Mouse (Mus musculus): Measurements from ENCODE around the gene Casc3. TPM values are rescaled to one million over a fixed set of nuclear protein-coding genes. Genes with fewer than 3 reads are reported as not detected.

Casc3 gene
- total and polyA plus RNA-seq, 3 experiments, result 14.4 to 71.7 (median 16.7) TPM

- Histone ChIP-seq H3K27me3 (replicated peaks) (peaks cover 13% of the 10 kb centered on the region), H3K9me3 (replicated peaks; ENCODE audit: low read length) (no peaks in the 10 kb centered on the region), H3K36me3 (replicated peaks in 1 of 2; ENCODE audit: control insufficient read depth in 1 of 2, insufficient read depth in 1 of 2, low read length in 1 of 2) (peaks cover 0 to 14% of the 10 kb centered on the region in 2 experiments), H3K9ac (ENCODE audit: insufficient read depth, low read depth) (peak overlapping the region; percentile 7; the same call in 1 of the 2 replicates), H3K4me3 (replicated peaks in 1 of 3; ENCODE audit: low read depth in 2 of 3, low read length in 2 of 3, poor library complexity in 1 of 3) (peak overlapping the region in 2 of 3 experiments; percentile 10 to 53), H3K4me2 (ENCODE audit: insufficient read depth, low read depth, poor library complexity, severe bottlenecking) (peak overlapping the region; percentile 46; the same call in 1 of the 2 replicates), H3K4me1 (ENCODE audit: control insufficient read depth in 1 of 2, insufficient read depth in 2 of 2) (peaks cover 32 to 44% of the 10 kb centered on the region in 2 experiments), H3K79me2 (replicated peaks; ENCODE audit: control insufficient read depth, extremely low read depth, insufficient read depth, poor library complexity, severe bottlenecking) (no peaks in the 10 kb centered on the region), H3K27ac (ENCODE audit: insufficient read depth, low read depth) (no peak overlapping the region)
- dilution Hi-C loops (cut with MboI; ENCODE audit: extremely low pct_ligation_motif_present, extremely low pct_unique_long_range_greater_than_20kb, low sequenced_read_pairs), result no loop called here
- no peak for DNase-seq (ENCODE audit: extremely low read depth)
- in situ Hi-C loops (cut with MboI; ENCODE audit: low pct_ligation_motif_present, low pct_unique_long_range_greater_than_20kb, low sequenced_read_pairs), result no loop called here
- no peak for TF ChIP-seq MEF2A (IDR thresholded peaks at IDR 0.05; ENCODE audit: borderline replicate concordance, low read depth, low read length)
- 0 out of 2 replicates have a peak, but pooled peaks have one; percentile 22 for TF ChIP-seq TCF12 (IDR thresholded peaks at IDR 0.05; ENCODE audit: low read depth, low read length)
These were observed 34.4 kb upstream of the Casc3 start for GRCm38 (mm10) chr11:98770096-98770975.

- dilution Hi-C loops (cut with MboI; ENCODE audit: extremely low pct_ligation_motif_present, extremely low pct_unique_long_range_greater_than_20kb, low sequenced_read_pairs), result no loop called here
- Histone ChIP-seq H3K79me2 (replicated peaks; ENCODE audit: control insufficient read depth, extremely low read depth, insufficient read depth, poor library complexity, severe bottlenecking) (no peaks in the 10 kb centered on the region), H3K36me3 (replicated peaks in 1 of 2; ENCODE audit: control insufficient read depth in 1 of 2, insufficient read depth in 1 of 2, low read length in 1 of 2) (peaks cover 0 to 14% of the 10 kb centered on the region in 2 experiments), H3K4me2 (ENCODE audit: insufficient read depth, low read depth, poor library complexity, severe bottlenecking) (no peak overlapping the region), H3K9me3 (replicated peaks; ENCODE audit: low read length) (no peaks in the 10 kb centered on the region), H3K4me3 (replicated peaks in 1 of 3; ENCODE audit: low read depth in 2 of 3, low read length in 2 of 3, poor library complexity in 1 of 3) (no peak overlapping the region), H3K9ac (ENCODE audit: insufficient read depth, low read depth) (no peak overlapping the region), H3K27me3 (replicated peaks) (peaks cover 15% of the 10 kb centered on the region), H3K4me1 (ENCODE audit: control insufficient read depth in 1 of 2, insufficient read depth in 2 of 2) (peaks cover 39 to 52% of the 10 kb centered on the region in 2 experiments), H3K27ac (ENCODE audit: insufficient read depth, low read depth) (no peak overlapping the region)
- DNase-seq (ENCODE audit: extremely low read depth), result no peak
- TF ChIP-seq CHD1 (IDR thresholded peaks at IDR 0.05; ENCODE audit: low read depth, low read length), result no peak
- TF ChIP-seq UBTF (IDR thresholded peaks at IDR 0.05; ENCODE audit: low read depth, low read length), result no peak
- in situ Hi-C loops (cut with MboI; ENCODE audit: low pct_ligation_motif_present, low pct_unique_long_range_greater_than_20kb, low sequenced_read_pairs), result no loop called here
These were observed 33.6 kb upstream of the Casc3 start for GRCm38 (mm10) chr11:98771131-98771530.

- H3K9ac ChIP-seq (ENCODE audit: insufficient read depth, low read depth), result no peak overlapping the region
- TF ChIP-seq NELFE (IDR thresholded peaks at IDR 0.05; ENCODE audit: low read depth, low read length) (no peak), BHLHE40 (IDR thresholded peaks at IDR 0.05; ENCODE audit: low read depth, low read length) (no peak), USF2 (conservative IDR thresholded peaks at IDR 0.05; ENCODE audit: low read depth, low read length) (no peak)
These were observed 32.7 kb upstream of the Casc3 start for GRCm38 (mm10) chr11:98771844-98772525.

More at GRCm38 (mm10) chr11:98771844-98772525, 32.7 kb upstream of the Casc3 start:
- no peak overlapping the region for H3K4me3 ChIP-seq (replicated peaks in 1 of 3; ENCODE audit: low read depth in 2 of 3, low read length in 2 of 3, poor library complexity in 1 of 3)
- in situ Hi-C loops (cut with MboI; ENCODE audit: low pct_ligation_motif_present, low pct_unique_long_range_greater_than_20kb, low sequenced_read_pairs) (no loop called here), dilution Hi-C loops (cut with MboI; ENCODE audit: extremely low pct_ligation_motif_present, extremely low pct_unique_long_range_greater_than_20kb, low sequenced_read_pairs) (no loop called here)
- no peak overlapping the region for H3K27ac ChIP-seq (ENCODE audit: insufficient read depth, low read depth)
- H3K4me1 ChIP-seq (ENCODE audit: control insufficient read depth in 1 of 2, insufficient read depth in 2 of 2), result peaks cover 37 to 54% of the 10 kb centered on the region in 2 experiments
- no peak overlapping the region for H3K4me2 ChIP-seq (ENCODE audit: insufficient read depth, low read depth, poor library complexity, severe bottlenecking)
- peaks cover 17% of the 10 kb centered on the region for H3K27me3 ChIP-seq (replicated peaks)
- no peaks in the 10 kb centered on the region for H3K79me2 ChIP-seq (replicated peaks; ENCODE audit: control insufficient read depth, extremely low read depth, insufficient read depth, poor library complexity, severe bottlenecking)
- DNase-seq (ENCODE audit: extremely low read depth), result no peak
- no peaks in the 10 kb centered on the region for H3K9me3 ChIP-seq (replicated peaks; ENCODE audit: low read length)
- peaks cover 0 to 14% of the 10 kb centered on the region in 2 experiments for H3K36me3 ChIP-seq (replicated peaks in 1 of 2; ENCODE audit: control insufficient read depth in 1 of 2, insufficient read depth in 1 of 2, low read length in 1 of 2)

Data from CH12.LX (cell line).